Mouse (Mus musculus) kidney, adult 8-10 months (tissue): ENCODE results near the gene Pnisr.
A peak's percentile ranks its signal among the peaks of the same experiment; 100 is the strongest.

ENCODE experiments used
- DNase-seq, 2 experiments: peaks; one replicate each; pipeline ENCODE4 v3.0.0; 2022

Gene Pnisr

DNA sequence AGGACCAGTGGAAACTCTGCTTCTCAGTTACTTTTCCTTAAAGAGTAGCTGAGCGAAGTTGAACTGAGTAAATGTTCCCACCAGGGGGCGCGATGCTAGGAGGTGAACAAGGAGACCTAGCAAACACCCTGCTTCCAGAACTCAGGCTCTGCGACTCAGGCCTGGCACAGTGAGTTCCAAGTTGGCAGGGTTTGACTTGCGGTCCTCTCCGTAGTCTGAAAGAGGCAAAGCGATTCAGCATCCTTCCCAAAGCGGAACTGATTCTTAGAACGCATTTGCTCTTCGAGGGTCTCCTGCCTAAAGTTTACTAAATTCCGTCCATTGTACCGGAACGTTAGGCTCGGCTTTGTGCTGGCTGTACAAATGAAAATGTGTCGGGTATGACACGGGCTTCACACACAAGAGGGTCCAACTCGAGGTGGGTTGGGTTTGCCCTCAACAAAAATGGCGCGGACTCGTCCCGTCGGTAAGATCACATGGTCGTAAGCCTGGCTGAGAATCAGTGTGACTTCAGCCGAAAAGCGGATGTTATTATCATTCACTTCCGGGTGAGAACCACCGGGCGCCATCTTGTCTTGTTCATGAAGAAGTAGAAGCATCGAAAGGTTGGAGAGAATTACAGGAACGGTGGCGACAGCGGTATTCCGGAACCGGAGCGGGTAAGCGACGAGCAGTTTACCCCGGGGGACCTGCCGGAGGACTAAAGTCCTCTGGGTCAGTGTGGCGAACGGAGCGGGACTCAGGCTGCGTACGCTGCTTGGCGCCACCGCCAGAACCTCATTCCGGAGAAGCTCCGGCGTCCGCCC lies at the start of gene Pnisr:
Gene Pnisr, plus strand, starts transcription at position 103 of the 806 bp plus-strand sequence.
- peak; percentile 96 for DNase-seq

DNA sequence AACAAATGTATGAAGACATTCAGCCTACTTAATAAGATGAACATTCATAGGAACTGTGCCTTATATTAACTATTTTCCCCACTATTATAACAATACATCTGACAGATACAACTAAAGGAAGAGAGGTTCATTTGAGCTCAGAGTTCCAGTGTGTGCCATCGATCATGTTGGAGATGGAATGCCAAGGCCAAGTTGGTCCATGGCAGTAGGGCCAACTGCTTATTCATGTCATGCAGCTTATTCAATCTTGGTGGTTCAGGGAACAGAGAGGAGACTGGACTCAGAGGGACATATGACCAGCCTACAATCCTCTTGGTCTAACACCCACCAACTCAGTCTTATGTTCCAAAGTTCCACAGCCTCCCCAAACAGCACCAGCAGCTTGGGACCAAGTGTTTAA lies 46.4 kb upstream of the Pnisr start:
- no peak for DNase-seq

DNA sequence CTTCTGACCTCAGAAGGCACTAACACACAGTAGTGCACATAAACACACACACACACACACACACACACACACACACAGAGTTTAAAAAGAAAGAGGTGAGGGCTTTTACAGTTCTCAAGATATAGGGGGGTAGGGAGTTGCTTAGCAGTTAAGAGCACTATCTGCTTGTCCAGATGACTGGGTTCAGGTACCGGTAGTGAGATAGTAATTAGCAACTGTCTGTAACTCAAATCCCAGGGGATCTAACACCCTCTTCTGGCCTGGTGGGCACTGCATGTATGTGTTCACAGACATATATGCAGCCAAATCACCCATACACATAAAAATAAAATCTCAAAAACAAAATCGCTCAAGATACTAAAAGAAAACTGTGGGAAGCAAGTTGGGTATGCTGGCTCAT lies 45.8 kb upstream of the Pnisr start:
- no peak for DNase-seq

DNA sequence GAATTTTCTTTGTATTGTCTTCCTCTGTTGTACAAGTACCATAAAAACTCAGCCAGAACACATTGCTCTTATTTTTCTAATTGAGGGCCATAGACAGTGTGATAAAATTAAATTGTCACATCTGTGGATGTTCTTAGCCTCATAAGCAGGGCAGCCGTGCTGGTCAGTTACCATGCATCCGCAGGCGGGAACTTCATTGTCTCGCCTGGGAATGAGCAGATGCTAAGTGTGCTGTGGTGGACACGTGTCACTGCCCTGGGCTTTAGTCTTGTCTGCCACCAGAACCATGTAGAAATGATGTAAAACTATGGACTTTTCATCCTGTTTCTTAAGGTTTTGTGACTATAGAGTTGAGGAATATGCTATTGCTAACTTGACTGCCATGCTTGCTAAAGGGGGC lies 40.2 kb upstream of the Pnisr start:
- DNase-seq, result no peak

DNA sequence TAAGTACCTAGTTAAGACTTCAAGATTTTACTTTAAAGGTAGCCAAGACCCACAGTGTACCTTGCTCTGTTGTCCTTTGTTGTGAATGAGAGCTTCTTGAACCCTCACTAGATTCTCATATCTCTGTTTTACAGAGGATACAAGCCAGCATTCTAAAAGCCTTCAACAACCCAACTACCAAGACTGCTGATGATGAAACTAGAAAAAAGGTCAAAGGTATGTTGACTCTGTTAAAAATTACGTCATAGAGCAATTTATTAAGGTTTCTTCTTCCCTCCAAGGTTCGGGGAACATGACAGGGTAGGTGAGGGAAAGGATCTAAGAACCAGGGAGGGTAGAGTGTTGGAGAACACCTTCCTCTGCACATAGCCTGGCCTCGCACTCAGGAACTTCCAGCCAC lies 36.8 kb upstream of the Pnisr start:
- DNase-seq, result no peak

DNA sequence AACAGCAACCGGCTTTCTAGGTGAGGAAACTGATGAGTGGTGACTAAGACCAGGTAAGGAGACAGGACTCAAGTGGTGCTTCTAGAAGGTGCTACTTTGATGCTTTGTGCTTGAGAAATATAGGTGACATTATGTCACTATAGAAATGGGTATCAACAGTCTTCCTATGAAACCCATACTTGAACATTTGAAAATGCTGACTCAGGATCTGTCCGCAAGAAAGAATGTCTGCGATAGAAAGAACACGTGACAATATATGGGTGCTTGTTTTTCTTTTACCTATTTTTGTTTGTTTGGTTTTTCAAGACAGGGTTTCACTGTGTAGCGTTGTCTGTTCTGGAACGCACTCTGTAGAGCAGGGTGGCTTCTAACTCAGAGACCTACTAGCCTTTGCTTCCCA lies 34.7 kb upstream of the Pnisr start:
- no peak for DNase-seq

DNA sequence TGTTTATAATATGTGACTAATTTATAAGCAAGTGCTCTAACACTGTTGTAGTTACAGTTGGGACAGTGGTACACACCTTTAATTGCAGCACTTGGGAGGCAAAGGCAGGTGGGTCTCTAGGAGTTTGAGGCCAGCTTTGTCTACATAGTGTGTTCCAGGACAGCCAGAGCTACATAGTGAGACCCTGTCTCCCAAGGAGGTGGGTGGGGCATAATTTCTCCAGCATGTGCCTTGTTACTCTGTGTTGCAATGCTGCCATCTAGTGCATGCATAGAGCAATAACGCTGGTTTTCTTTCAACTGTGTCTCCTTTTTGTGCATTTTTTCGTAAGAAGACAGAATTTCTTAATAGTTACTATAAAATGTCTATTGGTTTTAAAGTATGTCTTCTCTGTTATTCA lies 33.4 kb upstream of the Pnisr start:
- DNase-seq, result peak; percentile 23 to 24

DNA sequence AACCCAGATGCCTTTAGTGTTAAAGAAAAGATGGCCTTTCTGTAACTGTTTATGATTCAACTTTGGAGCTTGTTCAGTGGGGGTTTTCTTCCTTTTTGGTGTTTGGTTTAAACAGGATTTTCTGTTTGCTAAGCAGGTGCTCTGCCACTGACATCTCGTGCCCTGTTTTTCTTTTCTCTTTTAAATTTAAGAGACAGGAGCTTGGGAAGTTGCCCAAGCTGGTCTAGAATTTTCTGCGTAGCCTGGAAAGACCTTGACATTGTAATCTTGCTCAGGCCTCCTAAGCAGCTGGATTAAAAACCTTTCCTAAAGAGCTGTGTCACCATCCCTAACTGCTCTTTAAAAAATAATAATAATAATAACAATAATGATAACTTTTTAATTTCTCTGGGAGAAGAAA lies 20.8 kb upstream of the Pnisr start:
- DNase-seq, result no peak

DNA sequence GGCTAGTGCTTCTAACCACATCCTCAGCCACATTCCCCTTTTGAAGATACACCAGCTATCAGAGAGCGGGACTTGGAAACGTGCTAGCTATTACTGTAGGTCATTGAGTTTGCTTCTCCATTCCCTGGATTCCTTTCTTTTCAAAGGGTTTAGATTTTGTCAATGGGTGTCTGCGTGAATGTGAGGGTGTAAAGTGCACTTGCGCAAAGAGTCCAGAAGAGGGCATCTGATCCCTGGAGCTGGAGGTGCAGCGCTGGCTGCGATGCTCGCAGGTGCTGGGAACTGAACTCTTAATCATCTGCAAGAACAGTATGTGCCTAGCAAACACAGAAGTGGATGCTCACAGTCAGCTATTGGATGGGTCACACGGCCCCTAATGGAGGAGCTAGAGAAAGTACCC lies 14.5 kb upstream of the Pnisr start:
- no peak for DNase-seq

DNA sequence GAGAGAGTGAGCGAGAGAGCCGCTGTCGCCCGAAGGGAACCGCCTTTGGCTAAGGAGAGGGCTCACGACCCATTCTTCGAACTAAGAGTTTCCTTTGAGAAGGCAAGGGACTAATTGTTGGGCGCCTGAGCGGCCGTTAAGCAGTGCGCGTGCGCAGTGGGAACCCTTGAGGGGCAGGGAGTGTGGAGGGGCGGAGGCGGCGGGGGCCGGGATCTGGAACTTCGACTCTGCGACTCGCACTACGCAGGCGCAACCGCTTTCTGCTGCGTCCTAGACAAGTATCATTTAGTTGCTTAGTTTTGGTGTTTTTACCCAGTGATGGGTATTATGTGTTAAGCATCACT lies 876 bp downstream of the Pnisr start:
- peak; percentile 84 to 90 for DNase-seq

DNA sequence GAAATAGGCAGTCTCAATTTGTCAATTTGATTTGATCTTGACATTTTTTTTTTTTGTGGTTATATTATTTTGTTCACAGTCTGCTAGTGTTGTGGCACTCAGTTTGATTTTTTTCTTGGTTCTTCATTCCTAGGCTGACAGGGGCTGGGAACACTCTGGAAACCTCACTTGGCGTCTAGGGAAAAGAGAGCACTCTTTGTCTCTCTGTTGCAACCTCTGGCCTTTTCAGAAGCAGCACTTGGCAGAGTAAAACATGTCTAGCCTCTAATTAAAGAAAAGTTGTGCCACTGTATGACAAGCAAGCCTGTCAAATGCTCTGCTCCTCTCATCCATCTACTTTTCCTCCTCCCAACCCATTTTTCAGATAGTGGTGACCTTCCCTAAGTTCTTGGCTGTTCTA lies 10.1 kb downstream of the Pnisr start:
- no peak for DNase-seq

DNA sequence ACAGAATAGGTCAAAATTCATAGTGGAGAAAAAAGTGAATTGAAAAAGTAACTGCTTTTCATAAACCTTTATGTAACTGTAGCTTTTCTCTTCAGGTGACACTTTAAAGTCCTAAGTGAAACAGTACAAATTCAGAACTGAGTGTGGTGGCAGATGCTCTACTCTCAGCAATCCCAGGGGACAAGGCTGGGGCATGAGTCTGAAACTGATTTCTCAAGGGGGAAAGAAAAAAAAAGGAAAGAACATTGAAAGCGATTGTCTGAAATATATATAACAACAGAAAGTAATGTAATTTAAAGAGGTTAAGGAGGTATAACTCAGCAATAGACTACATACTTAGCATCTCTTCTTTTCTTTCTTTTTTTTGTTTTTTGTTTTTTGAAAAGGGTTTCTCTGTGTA lies 17.8 kb downstream of the Pnisr start:
- no peak for DNase-seq

DNA sequence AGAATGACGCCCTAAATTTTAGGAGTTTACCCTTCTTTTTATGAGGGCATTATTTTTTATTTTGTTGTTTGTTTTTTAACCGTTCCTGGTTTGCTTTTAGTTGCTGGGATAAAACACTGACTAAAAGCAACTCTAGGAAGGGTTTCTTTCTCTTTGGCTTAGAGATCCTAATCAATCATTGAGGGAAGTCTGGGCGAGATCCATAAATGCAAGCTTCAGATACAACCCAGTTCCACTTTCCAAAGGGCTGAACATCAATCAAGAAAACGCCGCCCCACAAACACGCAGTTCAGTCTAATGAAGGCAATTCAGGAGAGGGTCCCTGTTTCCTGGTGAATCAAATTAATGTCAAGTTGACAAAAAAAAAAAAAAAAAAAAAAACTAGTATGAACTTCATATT lies 31.4 kb downstream of the Pnisr start:
- DNase-seq, result no peak

DNA sequence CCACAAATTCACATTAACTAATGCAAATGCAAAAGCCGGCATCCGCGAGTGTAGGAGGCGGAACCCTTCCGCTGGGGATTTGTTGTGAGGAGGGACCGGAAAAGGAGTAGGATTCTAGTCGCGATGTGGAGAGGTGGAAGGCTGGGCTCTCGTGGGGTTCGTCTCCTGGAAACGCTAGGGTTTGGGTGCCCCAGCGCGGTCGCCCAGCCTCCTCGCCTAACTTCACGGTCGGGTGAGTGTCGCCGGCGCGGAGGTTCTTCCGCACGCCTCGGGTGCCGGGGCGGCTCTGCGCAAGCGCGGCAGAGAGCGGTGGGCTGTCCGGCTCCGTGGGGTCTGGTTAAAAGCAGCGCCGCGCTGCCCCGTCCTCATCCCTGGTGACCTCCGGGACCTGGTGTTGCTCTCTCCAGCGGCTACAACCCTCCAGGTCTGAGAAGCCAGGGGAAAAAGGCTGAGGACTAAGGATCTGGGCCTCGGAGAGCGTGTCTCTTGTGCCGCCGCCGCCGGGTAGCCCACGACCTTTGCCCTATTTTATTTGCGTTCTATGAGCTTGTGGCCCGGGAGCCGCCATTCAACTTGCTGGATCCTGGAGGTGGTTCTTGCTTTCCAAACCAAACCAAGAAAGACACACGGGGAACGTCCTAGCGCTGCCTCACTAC lies 32.3 kb downstream of the Pnisr start, which contains the start of gene Coq3:
Gene Coq3, plus strand, starts transcription at position 109 of the 656 bp plus-strand sequence.
- DNase-seq, result peak; percentile 74 to 80

DNA sequence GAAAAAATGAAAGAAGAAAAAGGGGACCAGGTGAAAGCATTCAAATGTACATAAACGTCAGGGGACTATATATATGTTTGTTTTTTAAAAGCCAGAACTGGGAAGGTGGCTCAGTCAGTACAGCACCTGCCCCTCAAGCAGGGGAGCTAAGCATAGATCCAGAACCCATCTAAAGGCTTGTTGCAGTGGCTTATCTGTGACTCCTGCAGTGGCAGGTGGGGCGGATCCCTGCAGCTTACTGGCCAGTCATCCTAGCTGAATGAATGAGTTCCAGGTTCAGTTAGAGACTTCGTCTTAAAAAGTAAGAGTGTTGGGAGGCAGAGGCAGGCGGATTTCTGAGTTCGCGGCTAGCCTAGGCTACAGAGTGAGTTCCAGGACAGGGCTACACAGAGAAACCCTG lies 35.4 kb downstream of the Pnisr start:
- DNase-seq, result no peak

DNA sequence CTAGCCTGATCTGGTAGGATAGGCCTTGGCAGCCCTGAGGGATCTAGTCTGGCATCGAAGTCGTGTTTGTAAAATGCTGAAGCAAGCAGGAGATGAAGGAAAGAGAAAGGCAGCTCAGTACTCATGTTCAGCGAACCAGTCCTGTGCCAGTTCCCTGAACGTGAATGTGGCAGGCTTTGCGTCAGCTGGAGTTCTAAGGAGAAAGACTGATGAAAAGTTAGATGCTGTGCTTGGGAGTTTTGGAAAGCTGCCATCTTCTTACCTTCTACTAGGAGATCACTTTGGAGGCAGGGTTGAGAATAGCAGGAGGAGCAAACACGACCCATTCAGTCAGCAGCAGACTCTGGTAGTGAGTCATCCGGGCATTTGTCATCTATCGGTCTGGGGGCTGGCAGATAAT lies 38.4 kb downstream of the Pnisr start:
- no peak for DNase-seq
